Mouse (Mus musculus): ENCODE data around the gene Tdrd12. TPM values are rescaled to one million over a fixed set of nuclear protein-coding genes. Genes with fewer than 3 reads are reported as not detected.

Gene Tdrd12
- total and polyA plus RNA-seq, 3 experiments = 0.23 TPM; not detected in 2

GRCm38 (mm10) chr7:35564067-35564865 is 26.7 kb upstream of the Tdrd12 start:
- no peak overlapping the region for H3K4me3 ChIP-seq (ENCODE audit: low read depth, low read length)
- no peaks in the 10 kb centered on the region for H3K36me3 ChIP-seq (replicated peaks)
- no peak for ATAC-seq (ENCODE audit: extremely low read depth, insufficient number of reproducible peaks, low FRiP score, poor library complexity, severe bottlenecking)
- no peak for TF ChIP-seq POLR2AphosphoS5 (IDR thresholded peaks at IDR 0.05; ENCODE audit: insufficient replicate concordance, low read depth, low read length)
- TF ChIP-seq CTCF (IDR thresholded peaks at IDR 0.05; ENCODE audit: low read depth, low read length) = no peak
- no peak for TF ChIP-seq GATA1 (IDR thresholded peaks at IDR 0.05; ENCODE audit: borderline replicate concordance, low read length)
- TF ChIP-seq TAL1 (conservative IDR thresholded peaks at IDR 0.05; ENCODE audit: low read depth, low read length) = no peak
- H3K9me3 ChIP-seq (replicated peaks) = no peaks in the 10 kb centered on the region
- no peak for DNase-seq (ENCODE audit: low spot score)
- H3K4me1 ChIP-seq (ENCODE audit: insufficient read depth, low read depth, low read length) = peaks cover 49% of the 10 kb centered on the region
- no peaks in the 10 kb centered on the region for H3K27me3 ChIP-seq (ENCODE audit: insufficient read depth, low read length)

- no peaks in the 10 kb centered on the region for H3K27me3 ChIP-seq (ENCODE audit: insufficient read depth, low read length)
- H3K36me3 ChIP-seq (replicated peaks) = no peaks in the 10 kb centered on the region
- H3K9me3 ChIP-seq (replicated peaks) = no peaks in the 10 kb centered on the region
- ATAC-seq (ENCODE audit: extremely low read depth, insufficient number of reproducible peaks, low FRiP score, poor library complexity, severe bottlenecking) (no peak), DNase-seq (ENCODE audit: low spot score) (no peak)
- no peak overlapping the region; the same call in 1 of the 2 replicates for H3K4me3 ChIP-seq (ENCODE audit: low read depth, low read length)
- TF ChIP-seq POLR2AphosphoS5 (IDR thresholded peaks at IDR 0.05; ENCODE audit: insufficient replicate concordance, low read depth, low read length) (no peak), GATA2 (IDR thresholded peaks at IDR 0.05; ENCODE audit: borderline replicate concordance, low read depth, low read length) (no peak), GATA1 (IDR thresholded peaks at IDR 0.05; ENCODE audit: borderline replicate concordance, low read length) (no peak), CTCF (IDR thresholded peaks at IDR 0.05; ENCODE audit: low read depth, low read length) (no peak), TAL1 (conservative IDR thresholded peaks at IDR 0.05; ENCODE audit: low read depth, low read length) (no peak)
- H3K4me1 ChIP-seq (ENCODE audit: insufficient read depth, low read depth, low read length) = peaks cover 61% of the 10 kb centered on the region
These were observed 25.5 kb upstream of the Tdrd12 start for GRCm38 (mm10) chr7:35563071-35563470.

GRCm38 (mm10) chr7:35559838-35560237 is 22.3 kb upstream of the Tdrd12 start:
- H3K27me3 ChIP-seq (ENCODE audit: insufficient read depth, low read length) = no peaks in the 10 kb centered on the region
- H3K4me3 ChIP-seq (ENCODE audit: low read depth, low read length) = no peak overlapping the region; the same call in 1 of the 2 replicates
- DNase-seq (ENCODE audit: low spot score) = no peak
- no peak for TF ChIP-seq GATA1 (IDR thresholded peaks at IDR 0.05; ENCODE audit: borderline replicate concordance, low read length)
- no peak for TF ChIP-seq CTCF (IDR thresholded peaks at IDR 0.05; ENCODE audit: low read depth, low read length)
- peak; percentile 42; the same call in 1 of the 2 replicates for TF ChIP-seq TAL1 (conservative IDR thresholded peaks at IDR 0.05; ENCODE audit: low read depth, low read length)
- no peaks in the 10 kb centered on the region for H3K36me3 ChIP-seq (replicated peaks)
- peaks cover 86% of the 10 kb centered on the region for H3K4me1 ChIP-seq (ENCODE audit: insufficient read depth, low read depth, low read length)
- H3K9me3 ChIP-seq (replicated peaks) = no peaks in the 10 kb centered on the region
- peak; percentile 45 for ATAC-seq (ENCODE audit: extremely low read depth, insufficient number of reproducible peaks, low FRiP score, poor library complexity, severe bottlenecking)

GRCm38 (mm10) chr7:35558681-35559080 is 21.1 kb upstream of the Tdrd12 start:
- Histone ChIP-seq H3K27me3 (ENCODE audit: insufficient read depth, low read length) (no peaks in the 10 kb centered on the region), H3K9me3 (replicated peaks) (no peaks in the 10 kb centered on the region), H3K36me3 (replicated peaks) (no peaks in the 10 kb centered on the region), H3K4me1 (ENCODE audit: insufficient read depth, low read depth, low read length) (peaks cover 82% of the 10 kb centered on the region), H3K4me3 (ENCODE audit: low read depth, low read length) (no peak overlapping the region)
- DNase-seq (ENCODE audit: low spot score) = no peak
- TF ChIP-seq TAL1 (conservative IDR thresholded peaks at IDR 0.05; ENCODE audit: low read depth, low read length) = no peak
- no peak for TF ChIP-seq CTCF (IDR thresholded peaks at IDR 0.05; ENCODE audit: low read depth, low read length)
- TF ChIP-seq GATA2 (IDR thresholded peaks at IDR 0.05; ENCODE audit: borderline replicate concordance, low read depth, low read length) = no peak
- no peak for TF ChIP-seq GATA1 (IDR thresholded peaks at IDR 0.05; ENCODE audit: borderline replicate concordance, low read length)
- ATAC-seq (ENCODE audit: extremely low read depth, insufficient number of reproducible peaks, low FRiP score, poor library complexity, severe bottlenecking) = no peak

- ATAC-seq (ENCODE audit: extremely low read depth, insufficient number of reproducible peaks, low FRiP score, poor library complexity, severe bottlenecking) (peak; percentile 48), DNase-seq (ENCODE audit: low spot score) (peak; percentile 29)
- TF ChIP-seq POLR2AphosphoS5 (IDR thresholded peaks at IDR 0.05; ENCODE audit: insufficient replicate concordance, low read depth, low read length) (no peak), TAL1 (conservative IDR thresholded peaks at IDR 0.05; ENCODE audit: low read depth, low read length) (peak; percentile 79)
- Histone ChIP-seq H3K27me3 (ENCODE audit: insufficient read depth, low read length) (no peaks in the 10 kb centered on the region), H3K4me1 (ENCODE audit: insufficient read depth, low read depth, low read length) (peaks cover 80% of the 10 kb centered on the region), H3K4me3 (ENCODE audit: low read depth, low read length) (no peak overlapping the region), H3K9me3 (replicated peaks) (no peaks in the 10 kb centered on the region), H3K36me3 (replicated peaks) (peaks cover 8% of the 10 kb centered on the region)
These were observed 20.0 kb upstream of the Tdrd12 start for GRCm38 (mm10) chr7:35557577-35557976.

GRCm38 (mm10) chr7:35556905-35557304 is 19.4 kb upstream of the Tdrd12 start:
- DNase-seq (ENCODE audit: low spot score) (no peak), ATAC-seq (ENCODE audit: extremely low read depth, insufficient number of reproducible peaks, low FRiP score, poor library complexity, severe bottlenecking) (no peak)
- Histone ChIP-seq H3K4me1 (ENCODE audit: insufficient read depth, low read depth, low read length) (peaks cover 77% of the 10 kb centered on the region), H3K9me3 (replicated peaks) (no peaks in the 10 kb centered on the region), H3K4me3 (ENCODE audit: low read depth, low read length) (no peak overlapping the region; the same call in 1 of the 2 replicates), H3K27me3 (ENCODE audit: insufficient read depth, low read length) (no peaks in the 10 kb centered on the region), H3K36me3 (replicated peaks) (peaks cover 13% of the 10 kb centered on the region)
- TF ChIP-seq TAL1 (conservative IDR thresholded peaks at IDR 0.05; ENCODE audit: low read depth, low read length) = peak; percentile 25; the same call in 1 of the 2 replicates
- TF ChIP-seq CTCF (IDR thresholded peaks at IDR 0.05; ENCODE audit: low read depth, low read length) = no peak
- no peak for TF ChIP-seq GATA1 (IDR thresholded peaks at IDR 0.05; ENCODE audit: borderline replicate concordance, low read length)
- no peak for TF ChIP-seq POLR2AphosphoS5 (IDR thresholded peaks at IDR 0.05; ENCODE audit: insufficient replicate concordance, low read depth, low read length)
- no peak for TF ChIP-seq GATA2 (IDR thresholded peaks at IDR 0.05; ENCODE audit: borderline replicate concordance, low read depth, low read length)
